Mouse (Mus musculus): ENCODE measurements at regions not wholly inside any gene's neighbourhood (a gene's known extent, or its start where the extent isn't known, plus 50 kb on each side); places are given as distances from the start of the nearest gene placed in this dataset.
"Not testable (repeated sequence)": the region's sequence is repeated elsewhere in the genome, so short reads cannot be mapped to it uniquely, and the experiment has no call there.

DNA sequence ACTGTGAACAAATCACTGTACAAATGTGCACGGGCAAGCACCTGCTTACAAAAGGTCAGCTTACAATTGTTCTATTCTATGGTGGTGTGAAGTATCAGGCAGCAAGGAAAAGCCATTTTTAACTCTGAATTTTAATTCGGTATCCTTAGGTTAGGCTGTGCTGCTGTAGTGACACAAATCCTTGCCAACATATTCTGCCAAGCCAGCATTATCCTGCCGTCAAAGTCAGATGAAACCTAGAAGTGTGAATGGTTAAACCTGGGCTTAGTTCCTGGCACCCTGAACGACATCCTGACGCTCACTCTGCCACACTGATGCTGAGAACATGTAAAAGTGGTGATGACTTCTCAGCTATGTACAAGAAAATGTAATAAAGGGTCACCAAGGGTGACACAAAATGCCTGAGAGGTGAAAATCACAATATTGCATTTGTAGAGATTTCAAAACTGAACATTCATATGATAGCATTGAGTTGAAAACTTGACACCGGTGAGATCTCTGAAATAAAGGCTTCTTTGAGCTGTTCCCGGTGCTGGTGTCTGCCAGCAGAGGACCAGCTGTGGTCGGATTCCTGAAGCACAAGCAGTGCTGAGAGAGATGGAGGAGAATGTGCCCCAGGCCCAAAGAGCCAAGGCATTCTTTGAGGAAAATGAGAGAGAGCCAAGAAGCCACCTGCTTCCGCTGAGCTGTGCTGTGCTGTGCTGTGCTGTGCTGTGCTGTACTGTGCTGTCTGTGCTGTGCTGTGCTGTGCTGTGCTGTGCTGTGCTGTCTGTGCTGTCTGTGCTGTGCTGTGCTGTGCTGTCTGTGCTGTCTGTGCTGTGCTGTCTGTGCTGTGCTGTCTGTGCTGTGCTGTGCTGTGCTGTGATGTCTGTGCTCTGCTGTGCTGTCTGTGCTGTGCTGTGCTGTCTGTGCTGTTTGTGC is 195.9 kb downstream of the Tcp10c start:
- no peak for DNase-seq (ENCODE audit: low read depth, low spot score)

DNA sequence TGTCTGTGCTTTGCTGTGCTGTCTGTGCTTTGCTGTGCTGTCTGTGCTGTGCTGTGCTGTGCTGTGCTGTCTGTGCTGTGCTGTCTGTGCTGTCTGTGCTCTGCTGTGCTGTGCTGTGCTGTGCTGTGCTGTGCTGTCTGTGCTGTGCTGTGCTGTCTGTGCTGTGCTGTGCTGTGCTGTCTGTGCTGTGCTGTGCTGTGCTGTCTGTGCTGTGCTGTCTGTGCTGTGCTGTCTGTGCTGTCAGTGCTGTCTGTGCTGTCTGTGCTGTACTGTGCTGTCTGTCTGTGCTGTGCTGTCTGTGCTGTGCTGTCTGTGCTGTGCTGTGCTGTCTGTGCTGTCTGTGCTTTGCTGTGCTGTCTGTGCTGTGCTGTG is 196.5 kb downstream of the Tcp10c start:
- DNase-seq (ENCODE audit: low read depth, low spot score), result not testable (repeated sequence)

DNA sequence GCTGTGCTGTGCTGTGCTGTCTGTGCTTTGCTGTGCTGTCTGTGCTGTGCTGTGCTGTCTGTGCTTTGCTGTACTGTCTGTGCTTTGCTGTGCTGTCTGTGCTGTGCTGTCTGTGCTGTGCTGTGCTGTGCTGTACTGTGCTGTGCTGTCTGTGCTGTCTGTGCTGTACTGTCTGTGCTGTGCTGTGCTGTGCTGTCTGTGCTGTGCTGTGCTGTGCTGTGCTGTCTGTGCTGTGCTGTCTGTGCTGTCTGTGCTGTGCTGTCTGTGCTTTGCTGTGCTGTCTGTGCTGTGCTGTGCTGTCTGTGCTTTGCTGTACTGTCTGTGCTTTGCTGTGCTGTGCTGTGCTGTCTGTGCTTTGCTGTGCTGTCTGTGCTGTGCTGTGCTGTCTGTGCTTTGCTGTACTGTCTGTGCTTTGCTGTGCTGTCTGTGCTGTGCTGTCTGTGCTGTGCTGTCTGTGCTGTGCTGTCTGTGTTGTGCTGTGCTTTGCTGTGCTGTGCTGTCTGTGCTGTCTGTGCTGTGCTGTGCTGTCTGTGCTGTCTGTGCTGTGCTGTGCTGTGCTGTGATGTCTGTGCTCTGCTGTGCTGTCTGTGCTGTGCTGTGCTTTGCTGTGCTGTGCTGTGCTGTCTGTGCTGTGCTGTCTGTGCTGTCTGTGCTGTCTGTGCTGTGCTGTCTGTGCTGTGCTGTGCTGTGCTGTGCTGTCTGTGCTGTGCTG is 197.5 kb downstream of the Tcp10c start:
- DNase-seq (ENCODE audit: low read depth, low spot score), result not testable (repeated sequence)

DNA sequence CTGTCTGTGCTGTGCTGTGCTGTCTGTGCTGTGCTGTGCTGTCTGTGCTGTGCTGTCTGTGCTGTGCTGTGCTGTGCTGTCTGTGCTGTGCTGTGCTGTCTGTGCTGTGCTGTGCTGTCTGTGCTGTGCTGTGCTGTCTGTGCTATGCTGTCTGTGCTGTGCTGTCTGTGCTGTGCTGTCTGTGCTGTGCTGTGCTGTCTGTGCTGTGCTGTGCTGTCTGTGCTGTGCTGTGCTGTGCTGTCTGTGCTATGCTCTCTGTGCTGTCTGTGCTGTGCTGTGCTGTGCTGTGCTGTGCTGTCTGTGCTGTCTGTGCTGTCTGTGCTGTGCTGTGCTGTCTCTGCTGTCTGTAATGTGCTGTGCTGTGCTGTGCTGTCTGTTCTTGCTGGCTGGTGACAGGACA is 198.5 kb downstream of the Tcp10c start:
- DNase-seq (ENCODE audit: low read depth, low spot score), result not testable (repeated sequence)

DNA sequence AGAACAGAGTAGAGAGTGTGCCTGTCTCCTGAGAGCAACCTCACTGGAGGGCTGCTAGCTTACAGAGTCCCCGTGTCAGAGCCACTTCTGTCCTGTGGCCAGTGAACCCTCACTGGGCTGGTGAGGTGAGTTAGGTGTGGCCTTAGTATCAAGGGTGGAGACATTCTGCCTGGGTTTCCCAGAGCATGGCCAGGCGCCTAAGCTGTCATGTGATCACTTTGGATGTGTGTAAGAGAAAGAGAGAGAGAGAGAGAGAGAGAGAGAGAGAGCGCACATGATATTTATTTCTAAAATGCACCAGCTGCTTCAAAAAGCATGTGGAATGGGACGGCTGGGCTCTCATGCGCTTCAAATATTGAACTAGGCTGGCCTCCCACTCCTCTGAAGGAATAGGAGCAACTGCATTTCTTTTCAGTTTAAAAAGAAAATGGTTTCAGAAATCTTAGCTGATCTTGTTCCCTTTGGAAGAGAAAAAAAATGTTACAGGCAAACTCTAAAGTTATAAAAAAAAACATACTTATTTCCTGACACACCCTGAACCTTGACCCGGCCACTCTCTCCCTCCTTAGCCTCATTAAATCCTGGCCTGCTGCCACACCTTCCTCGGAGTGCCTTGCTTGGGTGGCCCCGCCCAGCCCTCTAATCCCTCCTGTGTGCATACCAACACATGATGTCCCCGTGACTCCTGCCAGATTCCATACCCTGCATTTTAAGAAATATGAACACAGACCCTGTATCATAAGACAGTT is 201.1 kb downstream of the Tcp10c start:
- not testable (repeated sequence) for DNase-seq (ENCODE audit: low read depth, low spot score)

DNA sequence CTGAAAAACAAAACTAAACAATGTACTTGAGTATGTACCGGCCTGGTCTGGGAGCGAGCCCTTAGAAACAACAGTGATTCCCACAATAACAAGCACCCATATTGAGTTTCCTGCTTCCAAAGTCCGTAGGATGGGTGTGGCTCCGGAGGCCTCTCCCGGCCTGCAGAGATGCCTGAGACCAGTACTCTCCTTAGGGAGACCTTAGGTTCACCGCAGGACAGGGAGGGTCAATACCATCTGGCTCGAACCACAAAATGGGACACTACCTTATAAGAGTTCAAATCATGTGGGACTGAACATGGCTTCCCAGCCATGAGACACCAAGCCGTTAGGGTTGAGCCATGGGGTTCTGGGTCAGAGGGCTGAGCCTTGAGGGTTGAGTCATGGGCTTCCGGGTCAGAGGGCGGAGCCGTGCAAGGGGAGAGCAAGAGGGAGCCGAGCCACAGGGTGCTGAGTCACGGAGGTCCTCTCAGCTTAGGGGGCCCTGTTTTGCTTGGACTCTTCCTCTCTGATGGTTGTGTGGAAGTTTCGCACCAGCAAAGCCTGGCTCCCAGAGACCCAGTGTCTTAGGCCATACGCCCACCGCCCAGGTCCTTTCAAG is 201.8 kb downstream of the Tcp10c start:
- not testable (repeated sequence) for DNase-seq (ENCODE audit: low read depth, low spot score)

DNA sequence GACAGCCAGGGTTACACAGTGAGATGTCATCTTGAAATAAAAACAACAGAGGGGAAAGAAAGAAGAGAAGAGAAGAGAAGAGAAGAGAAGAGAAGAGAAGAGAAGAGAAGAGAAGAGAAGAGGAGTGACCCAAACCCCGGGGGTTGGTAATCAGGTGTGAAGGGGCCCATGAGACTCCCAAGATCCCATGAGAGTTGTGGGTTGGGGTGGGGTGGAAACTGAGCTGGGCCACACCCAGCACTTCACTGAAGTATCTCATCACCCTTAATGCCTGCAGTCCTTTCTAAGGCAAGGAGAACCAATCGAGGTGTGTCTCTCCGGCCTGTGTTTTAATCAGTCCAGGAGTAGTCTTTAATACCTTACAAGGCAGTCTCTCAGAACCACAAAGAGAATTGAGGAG is 201.5 kb upstream of the Afdn start:
- DNase-seq (ENCODE audit: low read depth, low spot score), result no peak

DNA sequence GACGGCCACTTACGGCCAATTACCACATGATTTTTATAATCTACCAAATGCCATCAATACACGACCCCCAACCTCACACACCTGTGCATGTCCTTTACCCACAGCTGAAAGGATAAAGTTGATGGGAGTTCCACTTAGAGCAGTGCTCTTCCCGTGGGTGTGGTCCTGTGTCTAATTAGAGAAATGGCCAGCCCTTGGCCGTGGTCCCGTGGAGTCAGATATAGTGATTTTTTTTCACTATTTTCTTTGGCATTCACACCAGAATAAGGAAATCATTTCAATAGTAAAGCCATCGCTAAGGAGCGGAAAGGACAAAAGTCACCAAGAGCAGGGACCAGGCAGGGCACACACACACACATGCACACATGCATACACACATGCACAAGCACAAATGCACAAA is 199.0 kb upstream of the Afdn start:
- no peak for DNase-seq (ENCODE audit: low read depth, low spot score)

DNA sequence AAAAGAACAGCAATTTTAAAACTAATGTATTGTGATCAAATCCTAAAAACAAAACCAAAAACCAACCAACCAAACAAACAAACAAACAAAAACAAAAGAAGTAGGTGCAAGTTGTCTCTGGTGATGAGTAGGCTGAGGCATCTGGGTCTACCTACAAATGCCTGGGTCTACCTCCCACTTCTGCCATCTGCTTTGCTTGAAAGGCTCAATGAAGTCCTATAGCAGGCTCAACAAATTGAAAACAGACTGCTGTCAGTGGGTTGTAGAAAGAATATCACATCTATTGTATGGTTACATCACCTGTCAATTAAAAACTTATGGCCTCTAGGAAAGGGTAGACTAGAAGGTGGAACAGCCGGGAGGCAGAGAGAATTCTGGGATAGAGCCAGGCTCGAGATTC is 197.4 kb upstream of the Afdn start:
- no peak for DNase-seq (ENCODE audit: low read depth, low spot score)

DNA sequence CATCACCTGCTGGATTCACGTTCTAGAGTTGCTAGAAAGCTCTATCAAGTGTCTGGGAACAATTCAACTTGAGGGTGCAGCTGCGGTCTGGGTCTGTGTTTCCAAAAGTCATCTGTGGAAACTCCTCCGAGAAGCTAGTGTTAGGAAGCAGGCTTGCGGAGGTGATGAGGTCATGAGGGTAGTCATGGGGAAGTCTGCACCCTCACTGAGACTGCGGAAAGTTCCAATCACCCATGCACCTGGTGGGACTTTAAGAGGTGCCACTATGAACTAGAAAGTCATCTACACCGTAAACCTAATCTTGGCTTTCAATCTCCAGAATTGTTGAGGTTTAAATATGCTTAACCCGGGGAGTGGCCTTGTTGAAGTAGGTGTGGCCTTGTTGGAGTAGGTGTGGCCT is 195.5 kb upstream of the Afdn start:
- DNase-seq (ENCODE audit: low read depth, low spot score), result no peak

DNA sequence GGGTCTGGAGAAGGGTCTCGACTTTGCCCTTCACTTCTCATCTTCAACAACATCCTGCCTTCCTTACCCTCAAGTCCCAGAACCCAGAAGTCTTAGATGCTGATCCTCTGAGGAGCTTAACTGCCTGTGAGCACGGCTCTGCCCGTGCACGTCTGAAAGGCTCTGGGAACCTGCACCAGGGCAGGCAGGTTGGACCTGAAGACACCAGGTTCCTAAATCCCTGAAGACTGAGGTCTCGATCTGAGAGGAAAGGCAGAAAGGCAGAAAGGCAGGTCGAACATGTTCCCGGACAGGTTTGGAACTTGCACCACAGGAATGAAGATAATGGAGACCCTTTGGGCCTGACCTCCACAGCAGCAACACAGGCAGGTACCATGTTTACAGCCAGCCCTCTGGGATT is 193.7 kb upstream of the Afdn start:
- DNase-seq (ENCODE audit: low read depth, low spot score), result no peak

DNA sequence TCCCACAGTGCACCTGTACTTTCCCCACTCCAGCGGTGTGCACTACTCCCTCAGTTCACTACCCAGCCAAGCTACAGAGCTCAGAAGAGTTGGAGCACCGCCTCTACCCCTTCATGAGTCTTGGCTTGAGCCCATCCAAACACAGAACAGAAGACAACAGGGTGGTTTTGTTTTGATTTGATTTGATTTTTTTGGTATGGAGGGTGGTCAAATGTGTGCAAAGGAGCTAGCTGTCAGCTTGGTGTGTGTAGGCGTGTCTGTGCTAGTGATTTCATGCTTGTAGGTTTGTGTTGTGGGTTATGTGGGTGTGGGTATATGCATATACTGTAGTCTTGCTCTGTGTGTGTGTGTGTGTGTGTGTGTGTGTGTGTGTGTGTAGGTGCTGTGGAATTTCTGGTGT is 193.2 kb upstream of the Afdn start:
- DNase-seq (ENCODE audit: low read depth, low spot score), result no peak

DNA sequence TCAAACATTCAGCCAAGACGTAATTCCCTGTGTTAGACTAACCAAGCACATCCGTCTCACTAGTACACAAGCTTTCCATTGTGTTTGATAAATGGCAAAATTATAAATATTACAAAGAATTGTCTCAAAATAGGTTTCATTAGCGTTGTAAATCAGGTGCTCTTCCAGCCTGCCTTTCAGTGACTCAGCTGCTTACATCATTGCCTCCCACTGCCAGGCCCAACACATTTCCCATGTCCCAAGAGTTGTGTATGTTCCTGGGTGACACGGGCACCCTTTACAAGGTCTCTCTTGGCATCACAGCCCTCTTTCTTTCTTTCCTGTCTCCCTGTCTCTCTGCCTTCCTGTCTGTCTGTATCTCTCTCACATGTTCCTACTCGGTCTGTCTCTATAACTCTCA is 189.5 kb upstream of the Afdn start:
- DNase-seq (ENCODE audit: low read depth, low spot score), result no peak

DNA sequence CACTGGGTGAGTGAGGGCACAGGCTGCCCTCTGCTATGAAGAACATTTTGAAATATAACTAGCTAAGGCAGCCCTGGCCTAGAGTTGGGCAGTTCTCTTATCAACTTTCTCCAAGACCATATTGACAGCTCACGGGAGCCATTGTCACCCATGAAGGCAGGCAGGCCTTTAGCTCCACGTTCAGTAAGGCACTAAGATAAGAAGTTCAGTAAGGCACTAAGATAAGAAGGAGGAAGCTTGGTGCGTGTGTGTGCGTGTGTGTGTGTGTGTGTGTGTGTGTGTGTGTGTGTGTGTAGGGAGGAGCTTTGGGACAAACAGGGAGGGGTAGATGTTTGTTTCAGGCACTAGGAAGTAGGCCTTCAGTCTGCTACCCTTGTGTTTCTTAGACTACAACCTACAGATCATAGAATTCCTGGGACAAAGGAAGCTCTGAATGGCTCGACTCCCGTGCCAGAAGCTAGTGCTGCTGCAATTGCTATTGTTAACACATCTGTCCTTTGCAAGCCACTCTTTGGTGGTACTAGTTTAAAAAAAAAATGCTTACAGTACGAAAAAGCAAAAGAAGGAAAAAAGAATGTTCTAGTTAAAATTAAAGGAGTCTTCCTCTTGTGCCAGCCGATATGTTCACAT is 188.0 kb upstream of the Afdn start:
- no peak for DNase-seq (ENCODE audit: low read depth, low spot score)

DNA sequence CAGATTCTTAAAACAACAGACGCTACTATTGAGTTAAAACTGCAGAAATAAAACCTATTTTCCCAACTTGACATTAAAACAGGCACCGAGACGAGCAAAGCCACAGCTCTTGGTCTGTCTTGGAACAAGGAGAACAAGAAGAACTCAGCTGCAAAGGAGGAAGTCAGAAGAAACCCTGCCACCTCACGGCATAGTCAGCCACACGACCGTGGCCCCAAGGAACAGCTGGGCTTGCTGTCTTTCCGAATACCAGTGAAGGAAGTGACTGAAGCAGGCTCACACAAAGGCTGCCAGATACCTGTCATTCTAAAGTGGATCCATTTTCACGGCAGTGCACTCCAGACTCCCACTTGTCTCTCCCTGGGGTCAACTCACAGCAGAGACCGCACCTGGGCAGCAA is 187.3 kb upstream of the Afdn start:
- no peak for DNase-seq (ENCODE audit: low read depth, low spot score)

DNA sequence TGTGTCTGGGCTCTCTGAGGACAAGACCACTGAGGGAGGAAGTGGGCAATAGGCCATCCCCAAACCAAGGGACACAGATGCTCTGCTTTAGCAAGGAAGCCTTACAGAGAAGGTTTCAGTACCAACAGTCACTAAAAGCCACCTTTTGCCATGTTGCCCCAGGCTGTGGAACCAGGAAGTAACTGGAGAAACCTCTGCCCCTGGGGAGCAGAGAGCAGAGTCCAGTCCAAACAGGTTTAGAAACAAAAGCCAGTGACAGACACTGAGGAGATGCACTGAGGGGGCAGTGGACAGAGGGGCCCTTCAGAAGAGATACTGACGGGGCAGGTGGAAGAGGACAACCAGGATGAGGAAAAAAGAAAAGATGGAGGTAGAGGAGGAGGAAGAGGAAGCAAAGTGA is 186.2 kb upstream of the Afdn start:
- no peak for DNase-seq (ENCODE audit: low read depth, low spot score)

DNA sequence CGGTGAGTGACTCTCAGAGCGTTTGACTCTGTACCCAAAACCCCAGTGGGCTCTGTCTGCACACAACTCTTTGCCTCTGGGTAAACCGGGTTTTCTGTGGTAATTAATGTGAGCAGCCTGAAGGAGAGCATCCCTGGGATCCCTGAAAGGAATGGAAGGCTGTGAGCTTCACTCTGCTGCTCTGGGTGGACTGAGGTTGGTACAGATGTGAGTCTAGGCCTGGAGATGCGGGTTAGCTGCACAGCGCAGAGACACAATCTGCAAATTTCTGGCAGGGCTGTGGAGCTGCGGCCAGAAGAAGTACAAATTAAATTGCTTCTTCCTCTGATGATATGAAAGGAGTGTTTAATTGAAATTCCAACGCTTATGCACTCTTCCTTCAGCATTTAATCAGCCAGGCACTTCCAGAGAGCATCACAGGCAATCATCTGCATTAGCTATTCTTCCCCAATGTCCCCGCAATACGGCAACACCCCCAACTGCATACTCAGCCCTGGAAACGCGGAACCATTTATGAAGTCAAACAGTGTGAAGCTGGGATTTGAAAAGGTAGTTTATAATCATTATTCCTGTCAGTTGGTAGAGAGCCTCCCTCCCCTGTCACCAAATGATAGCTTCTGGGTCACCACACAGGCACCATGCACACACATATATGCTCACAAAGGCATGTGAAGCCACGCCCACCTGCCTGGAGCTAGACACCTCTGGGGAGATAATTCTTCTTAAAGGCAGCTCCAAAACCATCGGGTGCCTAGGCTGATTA is 185.5 kb upstream of the Afdn start:
- no peak for DNase-seq (ENCODE audit: low read depth, low spot score)

DNA sequence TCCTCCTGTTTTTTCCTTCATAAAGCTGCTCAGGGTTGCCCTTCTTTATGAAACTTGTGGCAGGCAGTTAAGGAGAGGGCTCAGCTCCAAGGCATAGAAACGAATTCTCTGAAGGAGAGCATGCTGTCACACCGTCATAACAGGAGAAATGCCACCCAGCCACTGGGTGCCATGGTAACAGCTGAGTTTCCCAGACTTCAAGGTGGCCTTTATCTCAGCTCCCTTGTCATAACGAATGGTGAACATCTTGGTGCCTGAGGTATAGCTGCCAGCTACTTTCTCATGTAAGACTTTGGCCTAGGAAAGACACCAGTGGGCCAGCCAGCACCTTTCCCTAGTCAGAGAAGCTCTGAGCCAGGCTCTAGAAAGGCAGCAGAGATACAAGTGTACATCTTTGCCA is 182.5 kb upstream of the Afdn start:
- no peak for DNase-seq (ENCODE audit: low read depth, low spot score)

DNA sequence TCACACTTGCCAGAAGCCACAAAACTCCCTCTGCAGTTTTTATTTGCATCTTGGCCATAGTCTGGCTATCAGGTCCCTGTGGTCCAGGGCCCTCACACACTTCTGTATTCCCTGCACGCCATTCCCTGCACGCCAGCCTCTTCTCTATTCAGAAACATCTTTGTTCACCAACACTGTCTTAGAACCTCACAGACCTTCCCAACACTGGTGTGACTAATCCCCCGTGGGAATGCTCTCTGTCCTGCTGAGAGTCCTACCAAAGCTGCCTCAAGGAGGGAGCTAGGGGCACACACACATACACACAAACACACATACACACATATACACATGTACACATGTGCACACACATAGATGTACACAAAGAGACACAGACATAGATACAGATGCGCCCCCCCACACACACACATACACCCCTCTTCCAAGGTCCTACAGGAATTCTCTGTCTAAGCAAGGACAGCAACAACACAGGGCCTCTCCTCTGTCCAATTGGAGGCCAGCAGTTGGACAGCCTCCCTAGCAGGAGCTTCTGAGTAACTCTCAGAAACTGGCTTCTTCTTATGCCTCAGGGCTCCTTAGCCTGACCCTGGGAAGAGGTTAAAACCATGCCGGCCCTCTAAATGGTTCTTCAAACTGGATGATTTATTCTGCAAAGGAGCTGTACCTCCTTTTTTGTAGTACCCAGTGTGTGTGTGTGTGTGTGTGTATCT is 179.0 kb upstream of the Afdn start:
- no peak for DNase-seq (ENCODE audit: low read depth, low spot score)

DNA sequence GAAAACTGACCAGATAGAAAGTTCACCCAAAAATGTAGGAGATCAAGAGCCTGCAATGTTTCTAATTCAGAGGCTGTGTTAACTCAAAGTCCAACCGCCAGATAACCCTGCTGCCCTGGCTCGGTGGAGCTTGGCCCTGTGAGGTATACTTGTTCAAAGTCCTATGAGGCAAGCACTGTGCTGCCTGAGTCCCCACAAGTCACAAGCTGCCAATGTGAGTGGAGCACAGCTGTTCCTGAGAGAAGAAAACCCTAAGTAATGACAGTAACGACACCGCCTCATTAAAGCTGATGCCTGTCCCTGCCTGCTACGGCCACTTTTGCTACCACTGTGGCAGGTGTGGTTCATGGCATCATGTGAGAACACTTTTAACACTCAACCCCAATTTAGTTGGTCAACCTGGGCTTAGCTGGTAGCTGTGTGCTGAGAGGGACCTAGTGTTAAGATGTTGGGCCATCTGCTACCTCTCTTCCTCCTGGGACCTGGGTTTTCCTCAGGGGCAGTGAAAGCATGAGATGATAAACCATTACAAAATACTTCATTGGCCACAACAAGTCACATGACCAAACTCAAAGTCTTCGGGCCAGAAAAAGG is 178.2 kb upstream of the Afdn start:
- no peak for DNase-seq (ENCODE audit: low read depth, low spot score)

All from brain, embryonic 18.5 days (tissue).